Mouse (Mus musculus): ENCODE measurements around the gene Mfsd4b1. TPM values are rescaled to one million over a fixed set of nuclear protein-coding genes. Genes with fewer than 3 reads are reported as not detected.

Gene Mfsd4b1
- total and polyA plus RNA-seq, 3 experiments: not detected

GRCm38 (mm10) chr10:39986466-39986865, 38.6 kb downstream of the Mfsd4b1 start, which contains the start of gene Mfsd4b5:
TSS of gene Mfsd4b5 (minus strand) at chr10:39986646.
- Histone ChIP-seq H3K27me3 (ENCODE audit: control insufficient read depth in 1 of 2, insufficient read depth in 2 of 2, low read length in 2 of 2) (no peaks in the 10 kb centered on the region), H3K4me3 (ENCODE audit: control insufficient read depth in 1 of 2, insufficient read depth in 1 of 2, low read depth in 2 of 2, low read length in 2 of 2) (no peak within 1 kb of the TSS), H3K79me2 (ENCODE audit: control insufficient read depth, insufficient read depth, low read length, poor library complexity) (no peaks in the 10 kb centered on the region), H3K9ac (ENCODE audit: control insufficient read depth, low read depth, low read length, poor library complexity, severe bottlenecking) (no peak within 1 kb of the TSS), H3K4me1 (ENCODE audit: control insufficient read depth in 1 of 2, insufficient read depth in 2 of 2, low read length in 2 of 2) (peaks cover 2 to 8% of the 10 kb centered on the region in 2 experiments; a peak in 3 of 4 replicates), H3K36me3 (ENCODE audit: control insufficient read depth in 1 of 2, insufficient read depth in 2 of 2, low read length in 2 of 2) (peaks cover 0 to 5% of the 10 kb centered on the region in 2 experiments; a peak in 2 of 4 replicates), H3K27ac (ENCODE audit: control insufficient read depth, low read depth, low read length) (no peak within 1 kb of the TSS), H3K9me3 (replicated peaks; ENCODE audit: insufficient read depth, low read length) (no peaks in the 10 kb centered on the region)
- no peak for DNase-seq (ENCODE audit: low read depth, low spot score)
- TF ChIP-seq NRF1 (IDR thresholded peaks at IDR 0.05; ENCODE audit: insufficient read depth, low read depth, low read length, poor library complexity, severe bottlenecking) (no peak), CTCF (IDR thresholded peaks at IDR 0.05 in 2 of 3, conservative IDR thresholded peaks at IDR 0.05 in 1 of 3; ENCODE audit: control insufficient read depth in 1 of 3, insufficient read depth in 1 of 3, low read depth in 2 of 3, low read length in 3 of 3, poor library complexity in 1 of 3, severe bottlenecking in 1 of 3) (no peak), TCF12 (IDR thresholded peaks at IDR 0.05; ENCODE audit: low read depth, low read length) (no peak), ZC3H11A (IDR thresholded peaks at IDR 0.05; ENCODE audit: low read depth, low read length) (no peak), MAFK (IDR thresholded peaks at IDR 0.05; ENCODE audit: borderline replicate concordance, low read depth, low read length) (no peak), GATA1 (IDR thresholded peaks at IDR 0.05; ENCODE audit: low read depth, low read length) (no peak), USF1 (IDR thresholded peaks at IDR 0.05; ENCODE audit: low read depth, low read length) (no peak), ZKSCAN1 (IDR thresholded peaks at IDR 0.05; ENCODE audit: low read depth, low read length) (no peak), NELFE (IDR thresholded peaks at IDR 0.05; ENCODE audit: low read depth, low read length) (no peak), JUND (IDR thresholded peaks at IDR 0.05; ENCODE audit: low read depth, low read length) (no peak)

GRCm38 (mm10) chr10:39982604-39983003, 42.5 kb downstream of the Mfsd4b1 start:
- no peaks in the 10 kb centered on the region for H3K9me3 ChIP-seq (replicated peaks; ENCODE audit: insufficient read depth, low read length)
- H3K27me3 ChIP-seq (ENCODE audit: control insufficient read depth in 1 of 2, insufficient read depth in 2 of 2, low read length in 2 of 2): no peaks in the 10 kb centered on the region
- H3K4me1 ChIP-seq (ENCODE audit: control insufficient read depth in 1 of 2, insufficient read depth in 2 of 2, low read length in 2 of 2): no peaks in the 10 kb centered on the region
- H3K36me3 ChIP-seq (ENCODE audit: control insufficient read depth in 1 of 2, insufficient read depth in 2 of 2, low read length in 2 of 2): no peaks in the 10 kb centered on the region
- H3K79me2 ChIP-seq (ENCODE audit: control insufficient read depth, insufficient read depth, low read length, poor library complexity): no peaks in the 10 kb centered on the region
- no peak overlapping the region for H3K4me3 ChIP-seq (ENCODE audit: control insufficient read depth in 1 of 2, insufficient read depth in 1 of 2, low read depth in 2 of 2, low read length in 2 of 2)
- no peak for DNase-seq (ENCODE audit: low read depth, low spot score)
- no peak for TF ChIP-seq ETS1 (IDR thresholded peaks at IDR 0.05; ENCODE audit: low read depth, low read length)
- no peak for TF ChIP-seq ZNF384 (IDR thresholded peaks at IDR 0.05; ENCODE audit: low read depth, low read length)
- TF ChIP-seq UBTF (IDR thresholded peaks at IDR 0.05; ENCODE audit: borderline replicate concordance, insufficient read depth, low read depth, low read length): no peak
- TF ChIP-seq JUND (IDR thresholded peaks at IDR 0.05; ENCODE audit: low read depth, low read length): no peak
- no peak for TF ChIP-seq ZMIZ1 (IDR thresholded peaks at IDR 0.05; ENCODE audit: low read depth, low read length)
- no peak for TF ChIP-seq GABPA (IDR thresholded peaks at IDR 0.05; ENCODE audit: low read depth, low read length)
- no peak for TF ChIP-seq ELF1 (IDR thresholded peaks at IDR 0.05; ENCODE audit: low read depth, low read length)
- TF ChIP-seq SMC3 (IDR thresholded peaks at IDR 0.05; ENCODE audit: low read depth, low read length): no peak
- no peak for TF ChIP-seq NELFE (IDR thresholded peaks at IDR 0.05; ENCODE audit: low read depth, low read length)
- TF ChIP-seq ZC3H11A (IDR thresholded peaks at IDR 0.05; ENCODE audit: low read depth, low read length): no peak
- no peak for TF ChIP-seq MEF2A (IDR thresholded peaks at IDR 0.05; ENCODE audit: extremely low read depth, insufficient replicate concordance, low read depth, low read length, poor library complexity, severe bottlenecking)
- no peak for TF ChIP-seq EP300 (IDR thresholded peaks at IDR 0.05; ENCODE audit: low read depth in 1 of 2, low read length in 2 of 2)
- H3K27ac ChIP-seq (ENCODE audit: control insufficient read depth, low read depth, low read length): no peak overlapping the region
- H3K9ac ChIP-seq (ENCODE audit: control insufficient read depth, low read depth, low read length, poor library complexity, severe bottlenecking): no peak overlapping the region
